Mouse (Mus musculus) heart, postnatal 4 days (tissue): ENCODE data around the gene Crygs. TPM values are rescaled to one million over a fixed set of nuclear protein-coding genes. Genes with fewer than 3 reads are reported as not detected.

Experiments used
- DNase-seq: peaks from one replicate; pipeline ENCODE4 v3.0.0; 2021
- total RNA-seq, 2 experiments: library from RNA; stranded (reverse); gene quantifications; 2 replicates each; pipeline ENCODE4 v1.2.3; 2021

Gene Crygs
- not detected for total RNA-seq

DNA sequence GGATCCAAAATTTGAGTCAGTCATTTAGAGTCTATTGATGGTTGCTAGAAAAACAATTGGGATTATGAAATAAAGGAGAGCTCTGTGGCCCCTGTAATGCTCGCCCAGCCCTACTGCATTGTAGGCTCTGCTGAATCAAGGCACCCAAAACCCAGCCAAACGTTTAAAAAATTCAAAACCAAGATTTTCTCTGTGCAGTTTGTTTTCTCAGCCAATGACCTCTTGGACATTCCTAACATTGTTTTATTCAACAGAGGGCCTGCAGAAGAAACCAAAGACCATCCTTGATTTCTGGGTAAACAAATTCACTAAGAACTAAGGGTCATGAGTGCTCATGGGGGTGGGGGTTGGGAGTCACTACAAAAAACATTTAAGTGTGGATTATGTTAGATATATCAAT, at the start of gene Crygs:
Gene Crygs (minus strand): TSS at position 101 of the 400 bp plus-strand sequence.
- DNase-seq, result no peak

DNA sequence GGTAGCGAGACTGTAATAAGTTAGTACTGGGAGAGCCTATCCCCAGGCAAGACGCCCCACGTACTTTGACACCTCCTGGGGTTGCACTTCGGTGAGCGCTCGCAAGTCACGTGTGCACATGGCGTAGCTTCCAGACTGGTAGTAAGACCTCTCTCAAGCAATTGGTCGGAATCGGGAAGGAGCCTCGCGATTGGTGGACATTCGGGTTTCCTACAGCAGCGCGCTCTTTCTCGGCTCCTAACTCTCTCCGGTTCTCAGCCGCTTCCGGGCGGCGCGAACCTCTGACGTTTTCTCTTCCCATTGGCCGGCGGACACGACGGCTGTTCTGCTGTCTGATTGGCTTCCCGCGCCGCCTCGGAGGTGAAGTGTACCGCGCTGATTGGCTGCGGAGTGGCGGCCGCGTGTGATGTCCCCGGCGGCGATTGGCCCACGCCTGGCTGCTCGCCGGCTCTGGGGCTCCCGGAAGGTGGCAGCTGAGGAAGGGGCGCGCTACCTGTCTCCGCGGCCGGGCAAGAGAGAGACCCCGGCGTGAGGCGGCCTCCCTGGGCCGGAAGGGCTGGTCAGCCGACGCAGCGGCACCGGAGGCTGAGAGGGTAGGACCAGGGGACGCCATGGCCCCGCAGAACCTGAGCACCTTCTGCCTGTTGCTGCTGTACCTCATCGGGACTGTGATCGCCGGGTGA, 46.2 kb upstream of the Crygs start, which contains the start of the genes Tbccd1 and Dnajb11:
Gene Tbccd1 (minus strand): TSS at position 239 of the 683 bp plus-strand sequence.
Gene Dnajb11 (plus strand): TSS at position 415 of the 683 bp plus-strand sequence.
- DNase-seq, result peak; percentile 98

DNA sequence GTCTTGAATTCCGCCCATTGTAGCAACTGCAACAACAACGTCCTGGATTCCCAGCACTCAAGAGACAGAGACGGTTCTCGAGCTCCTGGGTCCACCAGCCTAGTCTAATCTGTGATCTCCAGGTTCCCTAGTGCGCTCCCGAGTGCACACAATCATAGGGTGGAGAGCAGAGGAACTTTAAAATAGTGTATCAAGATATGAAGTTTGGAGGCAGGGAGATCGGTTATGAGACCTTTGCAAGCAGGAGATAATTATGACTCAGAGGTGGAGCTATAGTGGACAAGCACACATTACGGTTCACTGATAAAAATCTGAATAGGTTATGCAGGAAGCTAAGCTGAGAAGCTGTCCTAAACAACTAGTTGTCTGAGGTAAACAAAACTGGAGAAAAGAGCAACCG, 45.4 kb upstream of the Crygs start:
- DNase-seq, result no peak

DNA sequence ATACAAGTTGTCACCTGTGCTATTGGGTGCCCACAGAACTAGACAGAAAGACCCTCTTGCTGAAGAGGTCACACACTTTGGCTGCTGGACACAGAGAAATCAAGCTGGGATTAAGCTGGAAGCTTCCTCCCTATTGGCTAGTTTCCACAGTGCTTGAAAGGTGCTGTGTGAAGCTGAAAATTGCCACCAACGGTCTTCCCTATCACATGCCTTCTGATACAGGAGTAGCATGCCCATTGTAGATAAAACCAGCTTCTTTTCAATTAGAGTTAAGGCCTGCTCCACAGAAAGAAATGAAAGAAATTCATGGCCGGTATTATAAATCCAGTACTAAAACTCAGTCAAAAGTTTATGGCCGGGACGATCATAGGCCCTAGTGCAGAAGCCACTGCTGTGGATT, 41.3 kb upstream of the Crygs start:
- DNase-seq, result no peak

DNA sequence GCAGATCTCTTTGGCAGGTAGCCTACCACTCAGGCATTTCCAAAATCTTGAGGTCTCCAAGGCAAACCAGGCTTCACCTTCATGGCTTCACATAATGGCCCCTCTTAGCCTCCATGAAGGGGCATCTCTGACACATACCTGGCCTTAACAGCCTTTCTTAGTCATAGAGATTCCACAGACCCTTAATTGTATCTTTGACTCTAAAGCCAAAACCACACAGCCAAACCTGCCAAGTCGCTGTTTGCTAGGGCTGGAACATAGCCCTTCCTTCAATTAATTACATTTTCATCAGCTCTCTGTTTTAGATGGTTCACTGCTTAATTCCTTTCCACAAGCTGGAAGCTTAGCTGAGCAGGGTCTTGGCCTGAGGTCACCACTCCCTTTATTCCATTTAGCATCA, 37.0 kb upstream of the Crygs start:
- no peak for DNase-seq

DNA sequence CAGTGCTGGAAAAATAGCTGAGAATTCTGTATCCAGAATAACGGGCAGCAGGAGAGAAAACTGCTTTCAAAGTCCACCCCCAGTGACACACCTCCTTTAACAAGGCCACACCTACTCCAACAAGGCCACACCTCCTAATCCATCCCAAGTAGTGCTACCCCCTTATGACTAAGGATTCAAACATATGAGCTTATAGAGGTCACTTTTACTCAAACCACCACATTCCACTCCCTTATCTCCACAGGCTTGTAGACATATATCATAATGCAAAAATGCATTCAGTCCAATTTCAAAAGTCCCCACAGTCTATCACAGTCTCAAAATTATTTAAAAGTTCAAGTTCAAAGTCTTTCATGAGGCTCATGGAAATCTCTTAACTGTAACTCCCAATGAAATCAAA, 36.3 kb upstream of the Crygs start:
- no peak for DNase-seq

DNA sequence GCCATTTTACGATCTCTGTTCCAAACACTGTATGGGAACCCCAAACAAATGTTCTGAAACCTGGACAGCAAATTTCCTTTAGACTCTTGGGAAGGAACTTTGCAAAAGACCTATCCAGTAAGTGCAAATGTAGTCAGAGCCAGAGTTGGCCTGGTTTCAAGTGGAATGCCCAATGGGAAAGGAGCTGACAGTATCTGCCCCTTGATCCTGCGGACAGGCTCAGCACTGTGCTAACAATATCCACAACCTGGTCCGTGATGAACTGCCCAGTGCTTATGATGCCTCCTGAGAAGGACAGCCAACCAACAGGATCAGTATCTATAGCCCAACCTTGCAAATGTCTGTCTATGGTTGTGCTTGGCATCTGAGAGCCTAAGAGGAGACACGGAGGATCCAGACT, 34.1 kb upstream of the Crygs start:
- DNase-seq, result no peak

DNA sequence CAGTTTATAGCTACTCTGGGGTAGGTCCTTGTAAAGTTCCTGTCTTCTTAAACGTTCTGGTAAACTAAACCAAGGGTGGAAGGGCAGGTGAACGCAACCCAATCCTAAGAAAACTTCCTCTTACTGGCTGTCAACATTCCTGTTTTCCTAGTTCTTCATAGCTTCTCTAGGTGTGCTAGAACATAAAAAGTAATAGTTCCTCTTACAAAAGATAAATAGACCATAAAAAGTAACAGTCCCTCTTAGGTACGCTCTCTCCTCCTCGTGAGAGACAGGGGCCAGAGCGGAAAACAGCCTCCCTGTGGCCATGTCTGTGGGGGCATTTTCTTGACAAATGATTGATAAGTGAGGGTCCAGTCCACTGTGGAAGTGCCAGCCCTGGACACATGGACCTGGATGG, 33.5 kb upstream of the Crygs start:
- no peak for DNase-seq

DNA sequence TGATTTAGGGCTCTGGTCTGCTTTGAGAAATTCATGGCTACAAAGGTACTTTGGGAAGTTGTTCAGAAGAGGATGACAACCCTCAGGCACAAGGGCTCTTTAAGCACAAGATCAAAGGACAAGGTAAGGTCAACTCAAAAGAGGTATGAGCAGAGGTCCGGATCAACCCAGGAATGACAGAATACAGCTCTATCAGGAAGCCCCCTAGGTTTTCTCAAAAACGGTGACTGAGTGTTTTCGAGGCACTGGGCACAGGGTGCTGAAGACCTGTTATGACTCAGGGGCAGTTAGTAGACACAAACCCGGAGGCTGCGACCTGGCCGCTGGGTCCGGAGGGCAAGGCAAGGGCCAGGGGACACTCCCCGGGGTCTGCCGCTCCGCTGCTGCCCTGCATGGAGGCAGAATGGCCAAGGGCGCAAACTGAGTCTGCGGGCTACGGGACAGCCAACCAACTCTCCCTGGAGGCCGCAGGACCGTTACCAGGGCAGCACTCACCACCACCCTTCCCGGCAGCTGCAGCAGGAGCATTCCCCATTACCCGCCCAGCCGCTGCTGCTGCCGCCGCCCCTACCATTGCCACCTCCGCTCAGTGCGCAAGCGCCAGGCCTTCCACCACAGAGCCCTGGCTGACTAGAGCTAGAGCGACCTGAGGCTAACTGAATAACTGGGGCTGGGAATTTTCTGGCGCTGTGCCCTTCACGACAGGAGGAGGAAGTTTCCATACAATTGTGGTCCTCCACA, 32.9 kb upstream of the Crygs start:
- peak; percentile 90 for DNase-seq

DNA sequence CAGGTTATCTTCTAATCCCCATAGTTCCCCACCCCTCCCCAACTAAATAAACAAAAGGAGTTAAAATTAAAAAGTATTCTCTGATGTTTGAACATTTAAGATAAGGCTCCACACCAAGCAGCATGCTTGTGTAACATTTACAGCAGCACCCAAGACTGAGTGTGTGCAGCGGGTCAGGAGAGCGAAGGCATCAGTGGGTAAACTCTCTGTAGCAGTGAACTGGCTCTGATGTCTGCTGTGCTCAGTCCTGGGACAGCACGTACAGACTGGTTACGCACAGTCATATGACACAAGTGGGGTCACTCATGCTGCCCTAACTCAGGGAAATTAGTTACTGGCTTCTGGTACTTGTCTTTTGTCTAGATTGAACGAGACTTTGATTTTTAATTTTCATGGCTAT, 31.5 kb upstream of the Crygs start:
- DNase-seq, result no peak

DNA sequence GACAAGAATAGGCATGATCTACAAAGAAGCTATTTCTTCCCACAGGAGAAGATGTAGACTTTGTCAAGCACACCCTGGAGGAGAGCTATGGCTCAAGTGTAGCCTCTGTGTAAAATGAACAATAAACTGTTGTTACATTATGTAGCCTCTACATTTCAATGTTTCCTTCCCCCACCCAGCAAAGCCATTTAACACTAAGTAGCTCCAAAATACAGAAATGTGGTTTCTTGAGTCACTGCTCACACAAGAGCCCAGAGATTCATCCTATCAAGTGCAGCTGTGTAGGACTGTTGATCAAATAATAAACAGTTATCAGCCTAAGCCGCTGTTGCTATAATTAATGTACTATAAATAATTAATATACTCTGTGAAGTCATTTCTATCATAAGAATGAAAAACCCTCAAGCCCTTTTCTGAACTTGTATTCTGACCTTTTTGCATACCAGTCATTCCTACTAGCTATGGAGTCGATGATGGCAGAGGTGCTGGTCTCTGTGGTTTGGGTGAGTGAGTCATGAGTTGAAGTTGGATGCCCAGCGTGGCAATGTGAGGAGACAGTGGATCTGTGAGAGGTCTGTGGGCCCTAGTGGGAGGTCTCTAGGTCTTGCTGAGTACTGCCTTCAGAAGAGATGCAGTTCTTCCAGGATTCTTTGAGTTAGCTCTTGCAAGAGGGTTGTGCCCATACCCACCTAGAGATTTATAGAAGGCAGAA, 27.9 kb upstream of the Crygs start:
- no peak for DNase-seq

DNA sequence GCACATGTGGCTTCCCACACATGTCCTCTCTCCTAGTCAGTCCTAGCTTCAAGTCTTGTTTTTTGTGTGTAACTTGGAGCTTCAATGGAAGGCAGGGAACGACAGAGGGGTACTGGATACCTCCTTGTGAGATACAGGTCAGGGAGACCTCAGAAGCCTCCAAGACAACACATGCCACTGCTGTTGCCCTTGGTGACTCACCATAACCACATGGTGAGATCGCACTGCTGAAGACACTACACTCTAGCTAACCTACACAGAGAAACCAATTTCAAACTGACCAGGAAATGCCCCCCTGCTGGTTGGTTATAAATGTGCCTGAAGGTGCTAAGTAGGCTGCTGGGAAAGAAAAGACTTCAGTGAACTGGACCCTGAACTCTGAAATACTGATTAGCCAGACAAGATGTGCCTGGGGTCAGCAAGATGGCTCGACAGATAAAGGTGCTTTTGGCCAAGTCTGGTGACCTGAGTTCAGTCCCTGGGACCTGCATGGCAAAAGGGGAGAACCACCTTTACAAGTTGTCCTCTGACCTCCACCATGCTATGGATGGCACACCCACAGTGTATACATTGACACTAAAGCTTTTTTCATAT, 21.7 kb upstream of the Crygs start:
- no peak for DNase-seq

DNA sequence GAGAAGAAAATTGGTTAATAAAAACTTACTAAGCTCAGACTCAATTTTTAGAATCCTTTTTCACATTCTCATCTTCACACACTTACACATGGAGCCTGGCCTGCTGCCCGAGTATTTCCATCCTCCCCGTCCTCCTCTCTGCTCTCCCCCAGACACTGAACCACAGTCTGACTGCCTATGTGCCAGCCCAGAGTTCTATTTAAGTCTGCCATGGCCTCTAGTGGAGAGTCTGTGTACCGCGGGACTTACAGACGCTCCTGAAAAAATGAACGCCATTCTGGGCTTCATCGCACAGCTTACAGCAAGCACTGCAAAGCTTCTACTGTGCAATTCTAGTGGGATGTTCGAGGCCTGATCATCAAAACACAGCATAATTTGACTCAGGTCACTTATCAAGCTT, 9.4 kb upstream of the Crygs start:
- DNase-seq, result peak; percentile 16

DNA sequence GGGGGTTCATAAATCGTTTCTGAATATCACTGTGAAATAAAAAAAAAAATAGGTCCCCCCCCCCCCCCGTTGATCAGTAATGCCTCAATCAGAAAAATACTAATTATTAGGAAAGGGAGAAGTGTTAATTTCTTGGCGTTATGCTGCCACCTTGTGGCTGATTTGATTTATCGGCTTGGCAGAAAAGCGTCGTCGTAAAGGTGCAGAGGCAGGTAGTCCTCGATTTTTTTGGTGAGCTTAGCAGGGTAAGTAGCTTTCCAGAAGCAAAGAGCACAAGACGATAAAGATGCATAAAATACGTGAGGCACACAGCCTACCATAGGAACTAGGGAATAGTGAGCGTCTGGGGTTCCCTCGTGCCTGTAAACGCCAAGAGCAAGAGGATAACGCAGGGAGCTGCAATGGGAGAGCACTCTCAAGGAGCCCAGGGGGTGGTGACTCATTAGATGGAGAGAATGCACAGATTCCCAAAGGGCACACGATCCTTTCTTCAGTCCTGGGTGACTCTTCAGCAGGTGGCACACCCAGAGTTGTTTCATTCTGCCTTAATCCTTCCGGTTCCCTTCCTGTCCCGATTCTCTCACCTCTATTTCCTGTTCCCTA, 3.8 kb downstream of the Crygs start:
- peak; percentile 66 for DNase-seq

DNA sequence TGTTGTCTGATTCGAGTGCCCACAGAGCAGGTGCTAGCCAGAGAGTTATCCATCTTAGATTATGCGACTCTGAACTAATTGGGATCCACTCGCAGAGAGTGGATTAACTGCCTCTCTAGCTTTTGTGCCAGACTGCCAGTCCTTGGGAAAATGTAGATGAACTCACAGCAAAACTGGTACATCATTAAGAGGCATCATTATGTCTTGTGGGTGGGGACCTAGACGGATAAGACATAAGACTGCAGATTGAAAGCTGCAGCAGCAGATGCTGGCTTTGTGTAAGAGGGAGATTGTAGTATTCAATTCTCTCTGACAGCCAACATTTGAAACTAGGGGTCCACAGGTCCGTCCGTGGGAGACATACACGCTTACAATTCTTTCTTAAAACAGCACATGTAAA, 8.6 kb downstream of the Crygs start:
- no peak for DNase-seq

DNA sequence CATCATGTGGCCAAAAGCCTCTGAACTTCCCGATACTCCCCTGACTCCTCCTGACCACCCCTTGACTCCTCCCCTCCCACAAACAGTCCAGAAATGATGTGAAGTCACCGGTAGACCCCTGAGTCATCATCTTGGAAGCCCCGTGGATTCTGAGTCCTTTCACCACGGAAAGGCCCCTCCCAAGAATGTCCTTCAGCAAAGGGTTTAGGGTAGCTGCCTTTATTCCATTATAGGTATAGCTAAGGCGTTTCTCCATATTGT, 10.6 kb downstream of the Crygs start:
- no peak for DNase-seq

DNA sequence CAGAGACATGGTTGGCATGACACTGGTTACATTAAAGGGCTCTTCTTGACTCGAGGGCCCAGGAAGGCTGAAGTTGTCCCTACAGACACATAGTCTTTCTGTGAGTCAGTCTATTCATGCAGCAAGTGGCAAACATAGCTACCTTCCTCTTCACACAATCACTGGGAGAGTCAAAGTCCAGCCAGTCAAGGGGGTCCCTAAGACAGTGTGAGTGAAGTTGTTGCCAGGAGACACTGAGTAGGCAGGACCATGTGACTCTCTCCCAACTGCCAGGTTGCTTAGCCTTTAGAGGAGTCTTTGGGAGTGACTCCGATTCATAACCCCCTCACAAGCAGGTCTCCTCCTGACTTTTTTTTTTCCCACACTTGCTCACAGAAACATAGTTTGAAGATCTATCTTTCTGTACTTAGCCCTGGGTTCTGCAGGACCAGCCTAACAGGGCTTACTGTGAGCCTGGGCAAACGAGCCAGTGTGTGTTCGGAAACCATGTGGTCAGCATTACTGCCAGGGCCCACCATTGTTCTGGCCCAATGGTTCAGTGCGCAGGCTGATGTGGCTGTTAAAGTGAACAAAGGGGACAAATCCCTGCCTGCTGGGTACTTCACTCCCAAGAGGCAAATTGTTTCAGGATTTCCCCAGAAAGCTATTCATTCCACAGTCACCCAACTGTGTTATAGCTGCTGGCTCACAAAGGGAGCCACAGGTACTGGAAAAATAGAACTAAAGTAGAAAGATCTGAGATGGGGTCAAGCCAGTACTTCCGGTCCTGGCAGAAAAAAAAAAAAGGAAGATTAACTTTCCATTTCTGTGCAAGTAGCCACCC, 11.1 kb downstream of the Crygs start:
- no peak for DNase-seq

DNA sequence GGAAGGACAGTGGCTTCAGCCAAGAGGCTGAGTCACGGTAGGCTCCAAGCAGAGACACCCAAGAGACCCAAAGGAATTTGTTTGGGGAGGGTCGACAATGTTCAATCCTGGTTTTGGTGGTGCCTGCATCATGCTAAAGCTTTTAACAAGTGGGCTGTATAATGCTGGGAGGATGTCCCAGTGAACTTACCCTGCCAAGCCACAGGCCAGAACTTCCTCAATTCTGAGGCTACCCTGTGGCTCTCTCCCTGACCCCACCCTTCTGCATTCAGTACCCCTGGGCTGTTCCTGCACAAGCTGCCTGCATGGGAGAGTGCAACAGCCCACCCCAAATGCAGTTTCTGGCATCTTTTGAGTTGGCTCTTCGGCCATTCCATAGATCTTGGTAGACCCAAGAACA, 12.9 kb downstream of the Crygs start:
- DNase-seq, result no peak

DNA sequence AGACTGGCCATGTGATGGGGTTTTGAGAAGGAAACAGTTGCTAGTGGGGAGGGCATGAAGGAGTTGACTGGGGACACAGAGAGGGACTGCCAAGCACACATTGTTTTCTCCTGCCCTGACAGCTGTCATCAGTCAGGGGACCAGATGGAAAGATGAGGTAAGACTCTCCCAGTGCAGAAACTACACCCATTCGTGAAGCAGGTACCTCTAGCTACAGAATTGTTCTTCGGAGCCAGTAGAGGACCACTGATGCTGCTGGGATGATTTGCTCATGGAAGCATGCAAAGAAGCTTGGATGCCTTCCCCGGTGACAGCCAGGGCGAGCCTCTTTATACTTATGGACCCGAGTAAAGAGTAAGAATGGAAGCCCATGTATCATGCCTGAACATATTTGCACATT, 13.9 kb downstream of the Crygs start:
- no peak for DNase-seq

DNA sequence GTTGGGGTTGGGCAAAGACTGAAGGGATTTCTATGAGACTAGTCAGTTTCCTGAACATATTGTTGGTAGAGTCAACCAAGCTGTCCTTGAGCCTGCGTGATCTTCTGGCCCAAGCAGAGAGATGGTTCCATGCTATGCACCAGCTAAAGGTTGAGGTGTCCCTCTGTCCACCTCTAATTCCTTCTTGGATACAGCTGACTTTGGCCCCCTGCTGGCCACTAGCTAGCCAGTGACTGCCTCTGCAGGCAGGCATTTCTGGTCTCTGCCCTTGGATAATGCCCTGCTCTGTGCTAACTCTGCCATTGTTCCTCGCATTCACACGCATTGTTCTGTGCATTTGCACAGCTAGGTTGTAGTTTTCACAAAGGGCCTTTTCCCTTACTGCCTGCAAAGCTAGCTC, 15.9 kb downstream of the Crygs start:
- DNase-seq, result peak; percentile 39

DNA sequence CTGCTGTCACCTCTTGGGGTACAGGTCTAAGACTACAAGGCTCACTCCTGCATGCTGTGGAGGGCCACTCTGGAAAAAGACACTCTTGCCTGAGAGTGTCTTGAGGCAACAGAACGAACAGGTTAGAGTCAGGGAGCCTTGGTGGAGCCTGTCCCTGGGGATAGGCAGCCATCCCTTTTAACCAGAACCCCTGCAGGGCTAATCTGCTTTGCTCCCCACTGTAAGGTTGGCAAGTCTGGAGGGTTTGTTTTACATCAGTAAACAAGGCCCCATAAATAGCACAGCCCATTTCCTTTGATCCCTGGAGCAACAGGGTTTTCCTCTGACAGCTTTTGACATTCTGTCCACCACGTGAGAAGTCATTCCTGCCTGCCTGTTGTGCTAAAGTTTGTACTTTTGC, 20.1 kb downstream of the Crygs start:
- no peak for DNase-seq

DNA sequence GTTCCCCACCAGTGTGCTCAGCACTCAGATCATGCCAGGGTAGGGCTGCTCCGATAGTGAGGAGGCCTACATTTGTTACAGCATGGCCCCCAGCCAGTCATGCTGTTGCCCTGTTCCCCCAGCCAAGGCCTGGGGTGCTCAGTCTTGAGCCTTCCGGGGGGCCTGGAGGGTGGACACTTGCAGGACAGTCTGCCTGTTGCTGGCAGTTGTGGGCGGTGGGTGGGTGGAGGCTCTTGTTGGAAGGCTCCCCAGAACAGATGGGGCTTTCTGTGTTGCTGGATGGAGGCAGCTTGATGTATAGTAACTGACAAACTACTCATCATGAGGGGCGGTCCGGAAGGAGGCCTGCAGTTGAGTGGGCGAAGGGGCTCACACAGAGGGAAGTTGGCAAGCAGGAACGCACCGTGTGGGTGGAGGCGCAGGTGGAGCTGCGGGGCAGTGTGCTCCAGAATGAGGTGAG, 21.4 kb downstream of the Crygs start:
- DNase-seq, result peak; percentile 14
